Mouse (Mus musculus): ENCODE results near the gene Map7. TPM values are rescaled to one million over a fixed set of nuclear protein-coding genes. Genes with fewer than 3 reads are reported as not detected.

Map7 gene
- polyA plus RNA-seq, 1 experiment = 88.4 TPM

- Histone ChIP-seq H3K27me3 (ENCODE audit: control insufficient read depth, insufficient read depth, low read length) (no peaks in the 10 kb centered on the region), H3K27ac (ENCODE audit: insufficient read depth, low read length) (no peak overlapping the region), H3K4me3 (replicated peaks; ENCODE audit: insufficient read depth, low read depth, low read length) (no peak overlapping the region), H3K4me1 (ENCODE audit: control insufficient read depth, insufficient read depth, low read length) (no peaks in the 10 kb centered on the region)
- no peak for TF ChIP-seq CTCF (IDR thresholded peaks at IDR 0.05; ENCODE audit: borderline replicate concordance, insufficient read depth, low read depth, low read length)
- no peak for TF ChIP-seq POLR2A (IDR thresholded peaks at IDR 0.05; ENCODE audit: borderline replicate concordance, insufficient read depth, low read length)
- WGBS = 56% methylated on average over 3 of the region's 3 CpGs
- DNase-seq = no peak
Observed at GRCm38 (mm10) chr10:20298152-20298920, 150.1 kb downstream of the Map7 start.

GRCm38 (mm10) chr10:20299114-20299513 lies 150.8 kb downstream of the Map7 start:
- no peak for TF ChIP-seq POLR2A (IDR thresholded peaks at IDR 0.05; ENCODE audit: borderline replicate concordance, insufficient read depth, low read length)
- TF ChIP-seq CTCF (IDR thresholded peaks at IDR 0.05; ENCODE audit: borderline replicate concordance, insufficient read depth, low read depth, low read length) = no peak
- H3K27ac ChIP-seq (ENCODE audit: insufficient read depth, low read length) = no peak overlapping the region
- no peaks in the 10 kb centered on the region for H3K4me1 ChIP-seq (ENCODE audit: control insufficient read depth, insufficient read depth, low read length)
- whole genome bisulfite sequencing = 77% methylated on average over 5 of the region's 5 CpGs
- no peak overlapping the region for H3K4me3 ChIP-seq (replicated peaks; ENCODE audit: insufficient read depth, low read depth, low read length)
- no peaks in the 10 kb centered on the region for H3K27me3 ChIP-seq (ENCODE audit: control insufficient read depth, insufficient read depth, low read length)
- DNase-seq = no peak

- H3K27ac ChIP-seq (ENCODE audit: insufficient read depth, low read length) = peak overlapping the region; percentile 97; the same call in 1 of the 2 replicates
- H3K27me3 ChIP-seq (ENCODE audit: control insufficient read depth, insufficient read depth, low read length) = no peaks in the 10 kb centered on the region
- no peak for TF ChIP-seq CTCF (IDR thresholded peaks at IDR 0.05; ENCODE audit: borderline replicate concordance, insufficient read depth, low read depth, low read length)
- no peak for TF ChIP-seq POLR2A (IDR thresholded peaks at IDR 0.05; ENCODE audit: borderline replicate concordance, insufficient read depth, low read length)
- H3K4me1 ChIP-seq (ENCODE audit: control insufficient read depth, insufficient read depth, low read length) = no peaks in the 10 kb centered on the region; the same call in 1 of the 2 replicates
- peak overlapping the region; percentile 67 for H3K4me3 ChIP-seq (replicated peaks; ENCODE audit: insufficient read depth, low read depth, low read length)
- WGBS = 49% methylated on average over 11 of the region's 11 CpGs
- DNase-seq = no peak
Observed at GRCm38 (mm10) chr10:20310969-20311769, 162.9 kb downstream of the Map7 start.

GRCm38 (mm10) chr10:20311918-20312735 lies 163.9 kb downstream of the Map7 start, which contains the start of gene Bclaf1:
TSS of gene Bclaf1 (plus strand) at chr10:20312469.
- Histone ChIP-seq H3K27me3 (ENCODE audit: control insufficient read depth, insufficient read depth, low read length) (no peaks in the 10 kb centered on the region), H3K27ac (ENCODE audit: insufficient read depth, low read length) (peak within 1 kb of the TSS; percentile 97), H3K4me1 (ENCODE audit: control insufficient read depth, insufficient read depth, low read length) (no peaks in the 10 kb centered on the region; the same call in 1 of the 2 replicates), H3K4me3 (replicated peaks; ENCODE audit: insufficient read depth, low read depth, low read length) (peak within 1 kb of the TSS; percentile 67)
- peak; percentile 99 for DNase-seq
- TF ChIP-seq CTCF (IDR thresholded peaks at IDR 0.05; ENCODE audit: borderline replicate concordance, insufficient read depth, low read depth, low read length) (no peak), POLR2A (IDR thresholded peaks at IDR 0.05; ENCODE audit: borderline replicate concordance, insufficient read depth, low read length) (peak; percentile 88)
- WGBS = under 1% methylated on average over 84 of the region's 84 CpGs

- Histone ChIP-seq H3K4me3 (replicated peaks; ENCODE audit: insufficient read depth, low read depth, low read length) (peak overlapping the region; percentile 67), H3K27me3 (ENCODE audit: control insufficient read depth, insufficient read depth, low read length) (no peaks in the 10 kb centered on the region), H3K4me1 (ENCODE audit: control insufficient read depth, insufficient read depth, low read length) (no peaks in the 10 kb centered on the region; the same call in 1 of the 2 replicates), H3K27ac (ENCODE audit: insufficient read depth, low read length) (peak overlapping the region; percentile 65)
- no peak for TF ChIP-seq CTCF (IDR thresholded peaks at IDR 0.05; ENCODE audit: borderline replicate concordance, insufficient read depth, low read depth, low read length)
- TF ChIP-seq POLR2A (IDR thresholded peaks at IDR 0.05; ENCODE audit: borderline replicate concordance, insufficient read depth, low read length) = no peak
- under 1% methylated on average over 54 of the region's 54 CpGs for WGBS
- DNase-seq = peak; percentile 90 to 92
Observed at GRCm38 (mm10) chr10:20312736-20313301, 164.5 kb downstream of the Map7 start.

- H3K4me3 ChIP-seq (replicated peaks; ENCODE audit: insufficient read depth, low read depth, low read length) = peak overlapping the region; percentile 34
- 39% methylated on average over 13 of the region's 13 CpGs for WGBS
- DNase-seq = peak; percentile 15 to 25
- H3K27ac ChIP-seq (ENCODE audit: insufficient read depth, low read length) = no peak overlapping the region
- TF ChIP-seq CTCF (IDR thresholded peaks at IDR 0.05; ENCODE audit: borderline replicate concordance, insufficient read depth, low read depth, low read length) (no peak), POLR2A (IDR thresholded peaks at IDR 0.05; ENCODE audit: borderline replicate concordance, insufficient read depth, low read length) (no peak)
- H3K4me1 ChIP-seq (ENCODE audit: control insufficient read depth, insufficient read depth, low read length) = no peaks in the 10 kb centered on the region; the same call in 1 of the 2 replicates
- H3K27me3 ChIP-seq (ENCODE audit: control insufficient read depth, insufficient read depth, low read length) = no peaks in the 10 kb centered on the region
Observed at GRCm38 (mm10) chr10:20313447-20313846, 165.2 kb downstream of the Map7 start.

GRCm38 (mm10) chr10:20313941-20314340 lies 165.7 kb downstream of the Map7 start:
- H3K27me3 ChIP-seq (ENCODE audit: control insufficient read depth, insufficient read depth, low read length) = no peaks in the 10 kb centered on the region
- H3K4me3 ChIP-seq (replicated peaks; ENCODE audit: insufficient read depth, low read depth, low read length) = no peak overlapping the region
- no peak for DNase-seq
- 80% methylated on average over 4 of the region's 4 CpGs for WGBS
- H3K27ac ChIP-seq (ENCODE audit: insufficient read depth, low read length) = no peak overlapping the region
- no peak for TF ChIP-seq CTCF (IDR thresholded peaks at IDR 0.05; ENCODE audit: borderline replicate concordance, insufficient read depth, low read depth, low read length)
- no peaks in the 10 kb centered on the region; the same call in 1 of the 2 replicates for H3K4me1 ChIP-seq (ENCODE audit: control insufficient read depth, insufficient read depth, low read length)
